Mouse (Mus musculus): ENCODE measurements around the gene Clba1. TPM values are rescaled to one million over a fixed set of nuclear protein-coding genes. Genes with fewer than 3 reads are reported as not detected.
A peak's percentile ranks its signal among the peaks of the same experiment; 100 is the strongest.

Clba1 gene
- total and polyA plus RNA-seq, 2 experiments from 2014 or later = 13.6 to 25.9 TPM

GRCm38 (mm10) chr12:112843803-112844202 is 35.1 kb downstream of the Clba1 start:
- no peak for ATAC-seq (ENCODE audit: low FRiP score)
- Histone ChIP-seq H3K36me3 (ENCODE audit: insufficient read depth, low read length) (no peaks in the 10 kb centered on the region), H3K27ac (ENCODE audit: low read depth, low read length) (no peak overlapping the region), H3K9me3 (ENCODE audit: low read length) (no peaks in the 10 kb centered on the region), H3K4me1 (ENCODE audit: insufficient read depth, low read length) (no peaks in the 10 kb centered on the region), H3K4me2 (ENCODE audit: low read depth, low read length, poor library complexity, severe bottlenecking) (no peak overlapping the region), H3K4me3 (ENCODE audit: low read depth, low read length) (no peak overlapping the region), H3K27me3 (ENCODE audit: insufficient read depth, low read length) (no peaks in the 10 kb centered on the region), H3K9ac (replicated peaks; ENCODE audit: low read length, poor library complexity, severe bottlenecking) (no peak overlapping the region)
- TF ChIP-seq CTCF (IDR thresholded peaks at IDR 0.05) = peak; percentile 88
- WGBS = 21% methylated on average over 3 of the region's 3 CpGs
- peak; percentile 75 for DNase-seq (ENCODE audit: low spot score)

GRCm38 (mm10) chr12:112847880-112848279 is 39.1 kb downstream of the Clba1 start:
- Histone ChIP-seq H3K9ac (replicated peaks; ENCODE audit: low read length, poor library complexity, severe bottlenecking) (no peak overlapping the region), H3K4me1 (ENCODE audit: insufficient read depth, low read length) (no peaks in the 10 kb centered on the region), H3K9me3 (ENCODE audit: low read length) (no peaks in the 10 kb centered on the region), H3K36me3 (ENCODE audit: insufficient read depth, low read length) (no peaks in the 10 kb centered on the region), H3K27ac (ENCODE audit: low read depth, low read length) (no peak overlapping the region), H3K27me3 (ENCODE audit: insufficient read depth, low read length) (no peaks in the 10 kb centered on the region), H3K4me2 (ENCODE audit: low read depth, low read length, poor library complexity, severe bottlenecking) (no peak overlapping the region), H3K4me3 (ENCODE audit: low read depth, low read length) (no peak overlapping the region)
- 100% methylated on average over 2 of the region's 2 CpGs for WGBS
- DNase-seq (ENCODE audit: low spot score) = no peak
- no peak for TF ChIP-seq CTCF (IDR thresholded peaks at IDR 0.05)
- no peak for ATAC-seq (ENCODE audit: low FRiP score)

GRCm38 (mm10) chr12:112849235-112850022 is 40.7 kb downstream of the Clba1 start:
- H3K27ac ChIP-seq (ENCODE audit: low read depth, low read length) = no peak overlapping the region
- H3K9ac ChIP-seq (replicated peaks; ENCODE audit: low read length, poor library complexity, severe bottlenecking) = no peak overlapping the region
- TF ChIP-seq CTCF (IDR thresholded peaks at IDR 0.05) = peak; percentile 26; the same call in 1 of the 2 replicates
- no peaks in the 10 kb centered on the region for H3K9me3 ChIP-seq (ENCODE audit: low read length)
- no peak overlapping the region for H3K4me2 ChIP-seq (ENCODE audit: low read depth, low read length, poor library complexity, severe bottlenecking)
- WGBS = 80% methylated on average over 11 of the region's 11 CpGs
- H3K4me1 ChIP-seq (ENCODE audit: insufficient read depth, low read length) = no peaks in the 10 kb centered on the region
- no peaks in the 10 kb centered on the region for H3K27me3 ChIP-seq (ENCODE audit: insufficient read depth, low read length)
- no peak for ATAC-seq (ENCODE audit: low FRiP score)
- no peaks in the 10 kb centered on the region for H3K36me3 ChIP-seq (ENCODE audit: insufficient read depth, low read length)
- DNase-seq (ENCODE audit: low spot score) = peak; percentile 10
- no peak overlapping the region for H3K4me3 ChIP-seq (ENCODE audit: low read depth, low read length)

- H3K27me3 ChIP-seq (ENCODE audit: insufficient read depth, low read length) = no peaks in the 10 kb centered on the region
- H3K4me1 ChIP-seq (ENCODE audit: insufficient read depth, low read length) = no peaks in the 10 kb centered on the region
- no peak overlapping the region for H3K4me2 ChIP-seq (ENCODE audit: low read depth, low read length, poor library complexity, severe bottlenecking)
- TF ChIP-seq CTCF (IDR thresholded peaks at IDR 0.05) = no peak
- WGBS = 78% methylated on average over 9 of the region's 9 CpGs
- H3K4me3 ChIP-seq (ENCODE audit: low read depth, low read length) = no peak overlapping the region
- no peak overlapping the region for H3K9ac ChIP-seq (replicated peaks; ENCODE audit: low read length, poor library complexity, severe bottlenecking)
- H3K36me3 ChIP-seq (ENCODE audit: insufficient read depth, low read length) = no peaks in the 10 kb centered on the region
- ATAC-seq (ENCODE audit: low FRiP score) (no peak), DNase-seq (ENCODE audit: low spot score) (no peak)
- no peaks in the 10 kb centered on the region for H3K9me3 ChIP-seq (ENCODE audit: low read length)
- no peak overlapping the region for H3K27ac ChIP-seq (ENCODE audit: low read depth, low read length)
These were observed 41.6 kb downstream of the Clba1 start for GRCm38 (mm10) chr12:112850344-112850743.

- Histone ChIP-seq H3K27ac (ENCODE audit: low read depth, low read length) (no peak overlapping the region), H3K4me3 (ENCODE audit: low read depth, low read length) (no peak overlapping the region), H3K9ac (replicated peaks; ENCODE audit: low read length, poor library complexity, severe bottlenecking) (no peak overlapping the region), H3K27me3 (ENCODE audit: insufficient read depth, low read length) (no peaks in the 10 kb centered on the region), H3K9me3 (ENCODE audit: low read length) (no peaks in the 10 kb centered on the region), H3K4me1 (ENCODE audit: insufficient read depth, low read length) (no peaks in the 10 kb centered on the region), H3K36me3 (ENCODE audit: insufficient read depth, low read length) (no peaks in the 10 kb centered on the region), H3K4me2 (ENCODE audit: low read depth, low read length, poor library complexity, severe bottlenecking) (no peak overlapping the region)
- no peak for TF ChIP-seq CTCF (IDR thresholded peaks at IDR 0.05)
- ATAC-seq (ENCODE audit: low FRiP score) (no peak), DNase-seq (ENCODE audit: low spot score) (no peak)
- WGBS = 50% methylated on average over 5 of the region's 8 CpGs
These were observed 42.4 kb downstream of the Clba1 start for GRCm38 (mm10) chr12:112851116-112851515.

- no peak overlapping the region for H3K27ac ChIP-seq (ENCODE audit: low read depth, low read length)
- H3K4me3 ChIP-seq (ENCODE audit: low read depth, low read length) = no peak overlapping the region
- no peak overlapping the region for H3K9ac ChIP-seq (replicated peaks; ENCODE audit: low read length, poor library complexity, severe bottlenecking)
- no peaks in the 10 kb centered on the region for H3K36me3 ChIP-seq (ENCODE audit: insufficient read depth, low read length)
- no peak for ATAC-seq (ENCODE audit: low FRiP score)
- H3K4me1 ChIP-seq (ENCODE audit: insufficient read depth, low read length) = no peaks in the 10 kb centered on the region
- TF ChIP-seq CTCF (IDR thresholded peaks at IDR 0.05) = no peak
- H3K9me3 ChIP-seq (ENCODE audit: low read length) = no peaks in the 10 kb centered on the region
- H3K4me2 ChIP-seq (ENCODE audit: low read depth, low read length, poor library complexity, severe bottlenecking) = no peak overlapping the region
- WGBS = 85% methylated on average over 11 of the region's 11 CpGs
- no peak for DNase-seq (ENCODE audit: low spot score)
- H3K27me3 ChIP-seq (ENCODE audit: insufficient read depth, low read length) = no peaks in the 10 kb centered on the region
These were observed 44.5 kb downstream of the Clba1 start for GRCm38 (mm10) chr12:112853050-112853729.

Measured in midbrain, postnatal 0 days (tissue).